Mouse (Mus musculus) cerebellum, adult 11-12 months (tissue): Measurements from ENCODE around the gene Sod3.

ENCODE experiments used
- DNase-seq: peaks from one replicate; pipeline ENCODE4 v3.0.0; 2022

Gene Sod3

DNA sequence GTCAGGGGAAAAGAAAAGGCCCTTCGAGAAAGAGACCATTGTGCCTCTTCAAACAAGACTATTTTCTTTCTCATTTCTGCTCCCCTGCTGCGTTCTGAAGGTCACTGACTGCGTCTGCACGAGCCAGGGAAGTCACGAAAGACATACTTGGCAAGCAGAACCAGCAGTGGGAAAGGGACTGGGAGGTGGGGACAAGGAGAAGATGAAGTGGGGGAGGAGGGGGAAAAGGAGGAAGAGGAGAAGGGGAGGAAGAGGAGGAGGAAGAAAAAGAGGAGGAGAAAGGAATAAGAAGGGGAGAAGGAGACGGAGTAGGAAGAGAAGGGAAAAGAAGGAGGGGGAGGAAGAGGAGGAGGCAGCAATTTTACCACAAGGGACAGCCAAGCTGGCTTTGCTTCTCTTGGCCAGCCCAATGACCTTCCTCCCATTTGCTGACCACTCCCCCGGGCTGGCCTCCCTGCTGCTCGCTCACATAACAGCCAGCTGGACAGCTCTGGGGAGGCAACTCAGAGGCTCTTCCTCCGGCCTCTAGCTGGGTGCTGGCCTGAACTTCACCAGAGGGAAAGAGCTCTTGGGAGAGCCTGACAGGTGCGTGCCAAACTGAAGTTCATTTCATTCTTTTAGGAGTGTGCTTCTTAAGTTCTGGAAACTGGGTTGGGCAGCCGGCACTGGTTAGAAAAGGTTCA is at the start of gene Sod3:
Sod3 (plus strand) TSS at position 324 of the 683 bp plus-strand sequence.
- no peak for DNase-seq

- no peak for DNase-seq
Observed at GRCm38 (mm10) chr5:52316926-52317325, 46.7 kb upstream of the Sod3 start.

DNA sequence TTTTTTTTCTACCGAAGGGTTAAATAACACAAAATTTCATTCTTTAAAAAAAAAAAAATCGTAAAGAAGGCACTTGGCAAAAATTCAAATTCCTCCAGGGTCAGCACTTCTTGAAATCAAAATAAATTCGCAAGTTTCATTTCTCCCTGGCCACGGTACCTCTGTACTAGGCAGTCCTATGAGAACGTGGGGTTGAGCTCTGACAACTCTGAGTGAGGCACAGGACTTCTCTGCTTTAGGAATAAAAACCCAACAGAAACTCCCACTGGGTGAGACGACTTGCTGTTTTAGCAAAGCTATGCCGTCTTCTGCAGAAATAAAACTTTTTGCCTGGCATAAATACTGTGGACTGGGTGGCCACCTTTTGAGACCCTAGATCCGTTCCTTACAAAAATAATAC is 44.1 kb upstream of the Sod3 start:
- no peak for DNase-seq

DNA sequence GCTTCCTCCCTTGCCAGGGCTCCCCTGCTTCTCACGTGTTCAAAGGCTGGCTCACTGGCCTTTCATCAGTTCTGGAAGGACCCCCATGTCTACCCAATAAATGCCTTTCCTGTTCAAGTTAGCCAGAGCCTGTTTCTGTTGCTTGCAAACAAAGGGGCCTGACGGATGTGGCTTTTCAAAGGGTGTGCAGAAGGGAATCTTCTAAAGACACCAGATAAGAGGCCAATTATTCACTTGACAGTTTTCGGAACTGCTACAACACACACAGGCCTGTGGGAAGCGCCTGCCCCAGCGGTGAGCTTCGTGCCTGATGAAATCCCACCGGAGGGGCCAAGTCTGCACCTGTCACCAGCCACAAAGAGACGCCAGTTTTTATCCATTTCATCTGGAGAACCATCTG is 31.5 kb upstream of the Sod3 start:
- no peak for DNase-seq

GRCm38 (mm10) chr5:52335590-52335989 is 28.0 kb upstream of the Sod3 start:
- DNase-seq: no peak

- DNase-seq: no peak
Observed at GRCm38 (mm10) chr5:52339134-52339533, 24.5 kb upstream of the Sod3 start.

GRCm38 (mm10) chr5:52346890-52347289 is 16.7 kb upstream of the Sod3 start:
- DNase-seq: no peak

GRCm38 (mm10) chr5:52350451-52350850 is 13.1 kb upstream of the Sod3 start:
- no peak for DNase-seq

- no peak for DNase-seq
Observed at GRCm38 (mm10) chr5:52351561-52351960, 12.0 kb upstream of the Sod3 start.

GRCm38 (mm10) chr5:52352730-52353129 is 10.9 kb upstream of the Sod3 start:
- no peak for DNase-seq

DNA sequence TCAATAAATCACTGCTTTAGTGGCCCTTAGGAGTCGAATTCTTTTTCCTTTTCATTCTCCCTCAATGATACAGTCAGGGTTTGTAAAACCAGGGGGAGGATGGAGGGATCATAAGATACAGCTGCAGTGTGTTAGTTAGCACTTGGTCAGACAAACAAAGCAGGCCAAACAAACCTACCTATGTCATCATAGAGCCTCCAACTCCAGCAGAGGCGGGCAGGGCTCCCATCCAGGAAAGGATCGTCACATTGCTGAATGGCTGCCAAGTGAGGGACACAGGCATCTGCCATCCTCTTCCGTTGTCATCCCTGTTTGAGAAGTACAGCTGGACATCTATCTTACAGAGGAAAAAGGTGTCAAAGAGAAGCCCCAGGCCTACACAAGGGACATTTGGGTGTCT is 9.2 kb upstream of the Sod3 start:
- no peak for DNase-seq

- no peak for DNase-seq
Observed at GRCm38 (mm10) chr5:52355612-52356011, 8.0 kb upstream of the Sod3 start.

DNA sequence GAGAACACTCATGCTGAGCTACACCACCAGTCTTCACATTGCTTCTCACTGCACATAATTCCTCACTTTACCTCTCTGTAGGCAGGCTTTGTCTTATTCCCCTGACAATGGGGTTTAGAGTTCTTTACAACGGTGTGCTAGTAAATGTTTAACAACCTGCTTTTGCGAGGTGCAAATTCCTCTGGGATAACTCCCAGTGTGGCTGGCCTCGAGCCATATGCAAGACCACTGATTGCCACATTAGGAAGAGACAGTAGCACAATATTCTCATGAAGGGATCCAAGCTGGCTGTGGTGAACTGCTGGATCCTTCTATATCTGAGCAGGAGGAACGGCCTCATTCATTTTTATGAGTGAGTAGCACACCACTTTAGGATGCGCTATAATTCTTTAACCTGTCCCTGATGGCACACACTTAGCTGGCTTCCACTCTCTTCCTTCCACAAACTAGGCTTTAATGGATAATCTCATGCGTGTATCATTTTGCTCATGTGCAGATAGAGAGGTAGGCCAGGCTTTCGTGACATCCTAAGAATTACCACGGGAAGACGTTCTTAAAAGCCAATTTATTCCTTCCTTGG is 6.3 kb upstream of the Sod3 start:
- no peak for DNase-seq

DNA sequence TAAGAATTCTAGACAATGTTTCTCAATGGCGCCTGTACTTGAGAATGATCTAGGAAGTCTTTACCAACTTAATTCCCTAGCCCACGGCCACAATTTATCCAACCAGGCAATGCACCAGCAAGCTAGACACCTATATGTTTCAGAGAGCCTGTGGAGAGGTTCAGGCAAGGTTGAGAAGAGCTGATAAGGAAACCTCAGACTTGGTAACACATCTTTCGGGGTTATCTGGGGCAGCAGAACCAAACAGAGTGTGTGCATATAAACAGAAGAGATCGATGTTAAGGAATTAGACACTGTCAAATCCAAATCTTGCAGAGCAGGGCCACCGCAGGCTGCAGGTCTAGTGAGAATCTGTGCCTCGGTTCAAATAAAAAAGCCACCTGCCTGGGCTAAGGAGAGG is 5.5 kb upstream of the Sod3 start:
- no peak for DNase-seq

DNA sequence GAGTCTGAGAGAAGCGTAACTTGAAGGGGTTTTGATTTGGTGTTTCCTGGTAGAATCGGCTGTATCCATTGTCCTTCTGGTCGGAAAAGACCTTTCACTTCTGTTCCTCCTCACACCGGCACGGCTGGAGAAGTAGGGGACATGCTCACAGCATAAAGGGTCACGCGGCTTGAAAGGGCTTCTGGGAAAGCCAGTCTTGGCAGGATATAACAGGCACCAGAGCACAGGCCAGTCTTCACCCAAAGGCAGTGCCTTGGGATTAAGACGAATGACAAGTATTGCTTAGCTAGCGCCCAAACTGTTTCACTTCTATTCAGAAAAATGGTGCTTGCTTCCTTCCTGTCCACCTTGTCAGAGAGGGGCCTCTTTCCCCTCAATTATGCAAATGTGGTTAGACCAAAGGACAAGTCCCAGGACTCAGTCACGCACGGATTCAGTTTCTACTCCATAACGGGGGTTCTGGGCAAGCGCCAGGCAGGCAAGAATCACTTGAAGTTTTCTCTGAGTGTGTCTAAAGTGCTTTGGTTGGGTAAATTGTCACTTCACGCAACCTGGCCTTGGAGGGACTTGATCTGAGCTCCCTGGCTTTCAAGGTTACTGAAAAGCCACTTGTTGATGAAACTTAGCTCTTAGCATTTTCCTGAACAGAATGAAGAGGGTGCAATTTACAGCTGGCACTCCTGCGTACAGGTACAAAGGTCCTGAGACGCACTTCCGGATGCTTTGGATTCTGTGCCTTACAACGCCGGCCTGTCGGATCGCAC is 3.1 kb upstream of the Sod3 start:
- DNase-seq: no peak

GRCm38 (mm10) chr5:52362776-52363467 is 669 bp upstream of the Sod3 start:
- no peak for DNase-seq

DNA sequence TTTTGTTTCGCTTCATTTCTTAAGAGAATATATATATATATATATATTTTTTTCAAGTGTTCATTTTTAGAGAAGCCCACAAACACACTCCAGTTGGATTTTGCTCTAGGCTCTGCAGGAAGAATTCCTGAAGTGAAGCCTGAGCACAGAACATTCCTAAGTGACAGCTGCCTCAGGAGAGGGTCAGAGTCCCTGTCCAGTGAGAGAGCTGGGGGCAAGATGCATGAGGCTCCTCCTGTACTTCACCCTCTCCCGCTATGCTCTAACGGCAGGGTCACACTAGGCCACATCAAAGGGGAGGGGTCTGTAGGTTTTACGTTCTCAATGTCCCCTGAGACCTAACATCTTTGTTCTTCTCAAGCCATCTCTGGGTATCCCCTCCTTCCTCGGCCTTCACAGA is 930 bp downstream of the Sod3 start:
- DNase-seq: no peak

DNA sequence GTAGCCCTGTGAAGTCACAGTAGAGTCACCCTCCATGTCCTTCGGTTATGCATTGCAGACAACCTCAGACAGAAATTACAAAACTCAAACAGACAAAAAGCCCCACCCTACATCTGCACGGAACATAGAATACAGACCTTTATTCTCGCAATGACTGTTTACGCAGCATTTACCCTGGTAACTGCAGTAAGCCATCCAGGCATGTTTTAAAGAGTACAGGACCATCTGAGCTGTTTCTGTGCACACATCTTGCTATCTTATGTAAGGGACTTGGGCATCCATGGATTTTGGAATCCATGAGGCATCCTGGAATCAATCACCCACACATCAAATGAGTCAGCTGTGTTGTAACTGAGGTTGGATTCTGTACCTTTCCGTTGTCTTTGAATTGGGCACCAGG is 2.3 kb downstream of the Sod3 start:
- no peak for DNase-seq

- DNase-seq: no peak
Observed at GRCm38 (mm10) chr5:52366661-52367060, 3.1 kb downstream of the Sod3 start.

- DNase-seq: no peak
Observed at GRCm38 (mm10) chr5:52367866-52368840, 4.6 kb downstream of the Sod3 start.

DNA sequence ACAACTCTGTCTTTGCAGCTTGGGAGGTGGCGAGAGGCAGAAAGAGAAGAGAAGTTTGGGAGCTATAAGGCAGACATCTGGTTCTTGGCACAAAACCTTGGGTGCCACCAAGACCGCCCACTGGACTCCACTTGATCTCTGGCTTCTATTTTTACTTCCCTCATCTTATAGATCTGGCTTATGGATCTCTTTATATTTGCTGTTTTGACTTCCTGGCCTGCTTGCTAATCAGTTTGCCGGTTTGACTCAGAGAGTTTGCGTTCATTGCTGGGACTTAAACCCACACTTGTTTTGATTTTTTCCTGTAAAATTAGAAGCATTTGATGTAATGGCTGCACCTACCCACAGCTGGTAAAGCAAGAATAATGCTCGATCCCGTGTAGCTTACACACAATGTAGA is 7.3 kb downstream of the Sod3 start:
- no peak for DNase-seq

DNA sequence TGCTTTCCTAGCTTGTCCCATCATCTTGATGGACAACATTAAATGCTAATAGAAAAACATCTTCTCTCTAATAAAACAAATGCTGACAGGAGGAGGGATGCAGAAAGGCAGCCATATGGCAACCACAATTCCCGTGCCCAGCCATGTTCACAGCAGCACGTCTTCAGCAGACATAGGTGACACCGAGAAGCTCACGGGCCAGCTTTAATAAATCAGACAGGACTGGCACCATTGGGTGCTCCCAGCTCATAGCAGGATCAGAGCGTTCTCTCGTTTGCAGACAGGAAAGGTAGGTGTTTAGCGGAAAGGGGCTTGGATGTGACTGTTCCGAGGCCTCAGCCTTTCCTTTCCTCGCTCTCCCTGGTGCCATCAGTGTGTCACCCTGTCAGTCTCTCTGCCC is 12.3 kb downstream of the Sod3 start:
- DNase-seq: no peak
